9 mouse cellular contexts compared by ENCODE assay signal in genomic region chr14:56512084-56512483, GRCm38 (mm10).
DNase-seq lines count a peak whose midpoint lies in the region; ATAC-seq and TF ChIP-seq lines count a peak whose summit lies in the region.
"Had no signal": no experiment of that assay in that cellular context is flagged by ENCODE, and none has a peak within 500 bp of the region (broad histone marks: within the 10 kb centered on the region; RNA-seq: fewer than 3 reads in every experiment).

No protein-coding gene starts in this region.

- H3K4me3 ChIP-seq in heart, postnatal 0 days (ENCODE audit: low read depth, low read length) = no peak overlapping the region
- no peak overlapping the region for H3K4me3 ChIP-seq in thymus, adult 2 months (ENCODE audit: control insufficient read depth, insufficient read depth, low read length)
- H3K4me3 ChIP-seq: hindbrain, embryonic 15.5 days had no signal

- TF ChIP-seq POLR2A in thymus, adult 2 months (IDR thresholded peaks at IDR 0.05; ENCODE audit: control insufficient read depth, extremely low read depth, insufficient read depth, low read length, poor library complexity) = no peak

- TF ChIP-seq EP300 in heart, postnatal 0 days (IDR thresholded peaks at IDR 0.05; ENCODE audit: low read depth) = no peak

- H3K9me3 ChIP-seq in heart, postnatal 0 days (replicated peaks; ENCODE audit: control insufficient read depth, low read length) = no peaks in the 10 kb centered on the region
- H3K9me3 ChIP-seq: hindbrain, embryonic 15.5 days had no signal

- H3K27ac ChIP-seq in heart, postnatal 0 days (ENCODE audit: low read depth) = no peak overlapping the region
- H3K27ac ChIP-seq in thymus, adult 2 months (ENCODE audit: control insufficient read depth, insufficient read depth, low read length) = no peak overlapping the region
- H3K27ac ChIP-seq: hindbrain, embryonic 15.5 days had no signal

- 17% methylated on average over 6 of the region's 6 CpGs for WGBS in heart, postnatal 0 days
- WGBS in thymus, adult 2 months = 85% methylated on average over 6 of the region's 6 CpGs

- intact Hi-C loops in heart, postnatal 36 days (cut with DNase I) = no loop called here

- H3K4me1 ChIP-seq in heart, postnatal 0 days (ENCODE audit: control insufficient read depth, insufficient read depth) = no peaks in the 10 kb centered on the region
- H3K4me1 ChIP-seq in thymus, adult 2 months (replicated peaks; ENCODE audit: control insufficient read depth, insufficient read depth, low read length) = no peaks in the 10 kb centered on the region
- H3K4me1 ChIP-seq: hindbrain, embryonic 15.5 days had no signal

- peak; percentile 13 for DNase-seq in heart, postnatal 0 days (ENCODE audit: low spot score)
- no peak for DNase-seq in heart, postnatal 36 days
- DNase-seq in 416B (ENCODE audit: low read depth) = peak; percentile 16
- DNase-seq in c-Kit-positive CD71-negative TER-119-negative erythroid progenitor cells, embryonic 14.5 days (ENCODE audit: low read depth) = peak; percentile 7
- DNase-seq in lung, postnatal 10 days = peak; percentile 30
- no peak for DNase-seq in urinary bladder, postnatal 10 days (ENCODE audit: low spot score)
- no peak for DNase-seq in MN1 (ENCODE audit: low spot score)
- no peak for DNase-seq in thymus, adult 2 months

- H3K9ac ChIP-seq in heart, postnatal 0 days (replicated peaks; ENCODE audit: low read depth, low read length) = no peak overlapping the region
- H3K9ac ChIP-seq: hindbrain, embryonic 15.5 days had no signal

- no peak; the same call in 1 of the 2 replicates for ATAC-seq in heart, postnatal 0 days (ENCODE audit: insufficient read depth, low read depth)

- peak; percentile 46 for TF ChIP-seq CTCF in heart, postnatal 0 days (IDR thresholded peaks at IDR 0.05; ENCODE audit: low read depth)
- TF ChIP-seq CTCF in thymus, adult 2 months (IDR thresholded peaks at IDR 0.05; ENCODE audit: borderline replicate concordance, control insufficient read depth, extremely low read depth, insufficient read depth, low read length, poor library complexity) = no peak

- no peaks in the 10 kb centered on the region for H3K36me3 ChIP-seq in heart, postnatal 0 days (replicated peaks; ENCODE audit: control insufficient read depth, insufficient read depth, low read length)
- H3K36me3 ChIP-seq in thymus, adult 2 months (ENCODE audit: control insufficient read depth, insufficient read depth, low read length) = no peaks in the 10 kb centered on the region
- H3K36me3 ChIP-seq: hindbrain, embryonic 15.5 days had no signal

- no peaks in the 10 kb centered on the region for H3K27me3 ChIP-seq in heart, postnatal 0 days (ENCODE audit: control insufficient read depth, insufficient read depth, low read length)
- H3K27me3 ChIP-seq in thymus, adult 2 months (ENCODE audit: control insufficient read depth, insufficient read depth, low read length) = no peaks in the 10 kb centered on the region
- H3K27me3 ChIP-seq: hindbrain, embryonic 15.5 days had no signal

- H3K4me2 ChIP-seq in heart, postnatal 0 days (ENCODE audit: low read depth, low read length) = no peak overlapping the region
- H3K4me2 ChIP-seq: hindbrain, embryonic 15.5 days had no signal

Comparison
In these comparisons a context has a peak if more than half of its experiments do, and no peak if none do; other contexts are left out.
1. DNase-seq: peak in heart, postnatal 0 days (single experiment), 416B (single experiment), c-Kit-positive CD71-negative TER-119-negative erythroid progenitor cells, embryonic 14.5 days (single experiment) and lung, postnatal 10 days (single experiment); none in heart, postnatal 36 days (0 of 2), urinary bladder, postnatal 10 days (single experiment), MN1 (single experiment) and thymus, adult 2 months (single experiment).